Mouse (Mus musculus) fibroblast of lung, adult 2 months (primary cell): Measurements from ENCODE around the gene Tmc1.

ENCODE experiments used
- DNase-seq: peaks from one replicate; pipeline ENCODE4 v3.0.0-alpha.2; 2011; ENCODE audit warnings: low read depth

Tmc1 gene

DNA sequence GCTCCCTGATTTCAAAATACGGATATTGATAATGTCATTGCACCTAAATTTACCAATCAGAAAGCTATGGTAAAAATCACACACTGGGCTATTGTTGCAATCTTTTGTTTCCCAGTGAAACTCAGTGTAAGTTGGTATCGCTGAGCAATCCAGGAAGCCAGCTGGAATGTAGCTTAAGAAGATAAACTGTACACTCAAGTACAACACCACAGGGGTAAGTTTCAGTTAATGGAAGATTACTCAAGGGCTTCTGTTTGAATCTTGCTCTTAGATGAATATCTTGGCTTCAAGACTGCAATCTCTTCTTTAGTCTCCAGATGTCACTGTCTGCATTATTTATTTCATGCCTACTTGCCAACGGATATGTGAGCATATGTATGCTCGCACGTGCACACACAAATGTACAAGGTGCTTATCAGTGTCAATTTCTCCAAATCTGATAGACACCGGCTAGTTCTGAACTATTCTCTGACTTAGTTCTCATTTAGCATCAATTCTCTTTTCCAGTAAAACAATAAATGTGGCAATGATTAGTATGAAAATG, 156.4 kb downstream of the Tmc1 start:
- peak; percentile 14 for DNase-seq

DNA sequence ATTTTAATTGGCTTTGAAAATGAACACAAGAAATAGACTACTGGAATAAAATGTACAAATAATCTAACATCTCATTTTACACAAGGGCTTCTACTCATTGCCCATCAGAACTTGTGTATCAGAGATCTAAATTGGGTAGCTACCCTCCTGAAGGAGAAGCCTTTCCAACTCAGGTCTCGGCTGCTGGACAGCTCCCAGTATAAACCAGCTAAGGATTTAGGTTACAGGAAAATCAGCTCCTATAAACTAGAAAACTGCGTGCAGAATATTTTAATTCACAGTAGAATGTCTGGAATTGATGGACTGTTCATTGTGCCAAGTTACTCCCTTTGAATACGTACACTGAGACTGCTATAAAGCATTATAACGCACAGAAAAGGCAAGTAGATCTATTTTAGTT, 158.0 kb downstream of the Tmc1 start:
- DNase-seq = no peak

DNA sequence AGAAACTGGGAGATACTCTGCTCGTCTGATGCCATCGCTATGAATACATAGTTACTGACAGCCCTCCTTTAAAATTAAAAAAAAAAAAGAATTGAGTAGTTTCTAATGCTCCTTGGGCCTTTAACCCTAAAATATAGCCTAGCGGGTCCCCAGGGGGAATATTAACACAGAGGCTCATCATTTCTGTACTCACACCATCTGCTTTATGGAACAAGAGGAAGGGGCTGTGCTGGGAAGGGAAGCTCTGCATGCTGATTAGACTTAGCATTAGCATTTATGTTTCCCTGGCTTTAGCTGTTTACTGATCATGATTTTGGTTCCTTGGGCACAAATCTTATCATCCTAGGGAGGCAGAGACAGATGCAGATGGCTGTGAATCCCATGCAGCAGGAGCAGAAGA, 159.0 kb downstream of the Tmc1 start:
- DNase-seq = no peak

DNA sequence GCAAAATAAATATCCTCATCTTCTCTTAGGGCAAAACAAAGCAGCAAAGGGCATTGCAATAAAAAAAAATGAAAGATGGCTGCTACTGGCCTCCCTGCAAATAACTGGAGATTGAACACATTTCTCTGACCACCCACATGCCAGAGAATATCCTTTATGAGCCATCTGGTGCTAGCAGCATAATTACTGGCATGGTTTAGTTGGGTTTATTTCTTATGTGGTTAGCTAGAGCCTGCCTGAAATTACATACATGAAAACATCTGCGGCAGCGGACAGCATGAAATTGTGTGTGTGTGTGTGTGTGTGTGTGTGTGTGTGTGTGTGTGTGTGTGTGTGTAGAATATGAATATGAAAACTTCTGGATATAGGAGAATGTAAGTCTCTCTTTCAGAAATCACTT, 161.2 kb downstream of the Tmc1 start:
- no peak for DNase-seq

DNA sequence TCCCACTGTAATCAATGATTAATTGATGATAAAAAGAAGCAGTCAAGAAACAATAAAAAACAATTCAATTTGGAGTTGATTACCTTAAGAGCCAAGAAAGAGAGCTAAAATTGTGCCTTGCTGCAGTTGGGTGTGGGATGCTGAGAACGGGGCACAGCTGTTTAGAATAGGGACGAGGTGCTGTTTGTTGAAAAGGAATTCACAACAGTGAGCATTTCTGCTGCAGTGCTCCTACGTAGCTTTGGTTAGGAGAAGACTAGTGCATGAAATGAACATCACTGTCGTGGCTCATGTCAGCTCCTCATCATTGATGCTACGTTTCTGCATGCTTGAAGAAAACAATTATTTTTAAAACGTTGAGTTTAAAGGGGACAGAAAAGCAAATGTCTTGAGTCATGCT, 166.7 kb downstream of the Tmc1 start:
- DNase-seq = no peak

DNA sequence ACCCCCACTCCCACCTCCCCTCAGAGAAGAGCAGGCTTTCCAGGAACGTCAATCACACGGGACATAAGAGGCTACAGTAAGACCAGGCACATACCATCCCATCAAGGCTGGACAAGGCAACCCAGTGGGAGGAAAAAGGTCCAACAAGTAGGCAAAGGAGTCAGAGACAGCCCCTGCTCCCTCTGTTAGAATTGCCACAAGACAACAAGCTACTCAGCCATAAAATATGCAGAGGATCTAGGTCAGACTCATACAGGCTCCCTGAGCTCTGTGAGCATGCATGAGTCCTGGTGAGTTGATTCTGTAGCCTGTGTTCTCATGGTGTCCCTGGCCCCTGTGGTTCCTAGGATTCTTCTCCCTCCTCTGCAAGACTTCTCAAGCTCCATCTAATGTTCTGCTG, 178.3 kb downstream of the Tmc1 start:
- no peak for DNase-seq

DNA sequence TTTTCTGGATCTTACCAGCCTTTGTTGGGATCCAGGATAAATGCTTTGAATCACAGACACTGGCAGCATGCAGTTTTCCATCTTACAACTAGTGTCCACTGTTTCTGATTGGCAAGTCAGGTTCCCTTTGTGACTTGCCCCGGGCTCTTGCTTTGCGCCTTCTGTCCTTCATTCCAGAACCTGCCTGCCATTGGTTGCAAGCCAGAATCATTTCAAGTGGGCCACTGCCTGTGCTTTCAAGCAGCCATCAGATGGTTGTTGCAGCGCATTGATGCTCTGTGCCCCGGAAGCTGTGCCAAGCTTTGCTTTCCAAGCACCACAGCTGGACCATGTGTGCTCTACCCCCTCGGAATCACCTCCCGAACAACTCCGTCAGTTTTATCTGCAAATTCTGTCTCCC, 180.1 kb downstream of the Tmc1 start:
- no peak for DNase-seq

DNA sequence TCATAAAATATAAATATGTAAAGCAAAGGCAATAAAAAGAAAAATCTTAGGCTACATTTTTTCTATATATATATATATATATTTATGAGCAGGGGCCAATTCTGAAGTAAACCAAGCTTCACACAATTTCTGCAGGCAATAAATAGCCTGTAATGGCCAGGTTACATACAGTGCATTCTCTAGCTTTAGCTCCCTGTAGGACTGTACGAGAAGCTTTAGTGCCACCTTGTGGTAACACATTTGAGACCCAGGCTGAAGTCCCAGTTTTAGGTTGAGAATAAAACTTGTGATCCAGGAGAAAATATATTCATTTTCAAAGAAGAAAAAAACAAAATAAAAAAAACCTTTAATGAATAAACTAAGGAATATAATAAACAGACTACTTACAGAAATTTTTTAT, 189.8 kb downstream of the Tmc1 start:
- peak; percentile 4 for DNase-seq

DNA sequence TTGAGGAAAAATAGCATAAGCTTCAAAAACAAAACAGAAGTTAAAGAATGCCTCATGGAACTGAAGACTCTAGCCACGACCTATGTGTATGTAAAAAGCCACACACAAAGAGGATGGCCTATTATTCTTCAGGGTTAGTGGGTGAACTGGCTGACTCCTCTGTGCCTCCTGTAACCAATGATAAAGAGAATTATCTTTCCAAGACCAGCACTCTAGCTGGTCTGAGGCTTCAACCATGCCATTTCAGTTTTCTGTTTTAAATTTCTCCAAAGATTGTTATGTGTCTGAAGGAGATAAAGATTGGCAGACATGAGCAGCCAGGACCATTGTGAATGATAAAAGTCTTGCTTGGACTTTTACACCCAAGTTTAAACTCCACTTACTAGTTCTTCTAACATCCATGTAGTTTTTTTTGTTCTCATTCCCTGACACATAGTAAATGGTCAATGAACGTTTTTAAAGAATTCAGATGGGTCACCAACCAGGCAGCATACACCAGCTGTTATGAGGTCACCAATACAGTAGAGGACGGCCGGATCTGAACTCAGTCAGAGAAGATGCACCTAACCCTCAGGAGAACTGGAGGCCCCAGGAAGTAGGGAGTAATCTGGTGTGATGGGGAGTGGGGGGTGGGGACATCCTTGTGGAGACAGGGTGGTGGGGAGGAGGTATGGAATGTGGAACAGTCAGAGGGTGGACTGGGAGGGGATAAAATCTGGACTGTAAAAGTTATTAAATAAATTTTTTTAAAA, 192.2 kb downstream of the Tmc1 start:
- DNase-seq = no peak

DNA sequence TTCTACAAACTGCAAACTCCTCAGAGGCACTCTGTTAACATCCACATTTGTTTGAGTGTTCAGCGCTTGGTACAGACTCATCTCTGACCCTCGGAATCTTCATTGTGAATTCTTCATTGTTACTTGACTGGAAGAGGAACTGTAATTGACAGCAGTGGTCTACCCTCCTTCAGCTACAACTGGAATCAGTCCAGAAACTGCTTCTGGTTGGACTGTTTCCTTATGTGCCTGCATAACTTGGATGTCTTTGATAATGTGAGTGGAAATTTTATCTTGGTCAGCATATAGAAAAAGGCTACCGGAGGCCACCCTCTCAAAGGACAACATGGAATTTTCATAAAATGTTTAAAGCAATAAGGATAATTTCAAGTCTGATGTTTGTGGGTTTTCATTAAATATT, 192.9 kb downstream of the Tmc1 start:
- DNase-seq = no peak

DNA sequence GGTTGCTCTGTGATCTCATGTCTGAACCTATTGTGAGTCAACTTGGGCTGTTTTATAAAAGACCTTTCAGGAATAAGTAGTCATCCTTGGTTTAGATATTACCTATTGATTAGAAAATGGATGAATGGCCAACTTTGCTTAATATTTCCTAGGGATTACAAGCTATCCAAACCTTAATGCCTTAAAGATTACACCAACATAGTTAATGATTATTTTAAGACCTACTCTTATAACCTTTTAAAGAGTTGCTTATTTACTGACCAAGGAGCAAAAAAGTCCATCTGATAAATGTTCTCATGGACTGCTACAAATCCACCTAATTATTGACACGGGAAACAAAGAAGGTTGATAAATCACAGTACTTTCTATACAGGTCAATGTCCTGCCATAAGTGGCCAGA, 209.4 kb downstream of the Tmc1 start:
- no peak for DNase-seq
